Mouse (Mus musculus) embryonic facial prominence, embryonic 15.5 days (tissue): ENCODE measurements around the gene Selenbp1. TPM values are rescaled to one million over a fixed set of nuclear protein-coding genes. Genes with fewer than 3 reads are reported as not detected.
"Not testable (repeated sequence)": the region's sequence is repeated elsewhere in the genome, so short reads cannot be mapped to it uniquely, and the experiment has no call there.

Source experiments
- ATAC-seq: fragments of 200-750 bp; cut with Nextera tagmentation; 2 replicates; pipeline ENCODE4 v1.8.0; 2017; ENCODE audit warnings: low read depth, moderate TSS enrichment; ENCODE audit not compliant: insufficient number of reproducible peaks, low FRiP score, low TSS enrichment
- H3K27ac ChIP-seq: fragments of 300-500 bp; sonication (generic); replicated peaks from 2 replicates; pipeline ENCODE4 v1.5.1; 2015; ENCODE audit warnings: mild to moderate bottlenecking, inconsistent platforms
- H3K27me3 ChIP-seq: fragments of 300-500 bp; sonication (generic); 2 replicates; pipeline ENCODE4 v1.6.1; 2015; ENCODE audit warnings: inconsistent platforms
- H3K36me3 ChIP-seq: fragments of 300-500 bp; sonication (generic); 2 replicates; pipeline ENCODE4 v1.6.1; 2015; ENCODE audit warnings: mild to moderate bottlenecking, inconsistent platforms
- H3K4me1 ChIP-seq: fragments of 300-500 bp; sonication (generic); 2 replicates; pipeline ENCODE4 v1.6.1; 2015; ENCODE audit warnings: inconsistent platforms
- H3K4me2 ChIP-seq: fragments of 300-500 bp; sonication (generic); replicated peaks from 2 replicates; pipeline ENCODE4 v1.6.1; 2015; ENCODE audit warnings: mild to moderate bottlenecking, inconsistent platforms
- H3K4me3 ChIP-seq: fragments of 300-500 bp; sonication (generic); replicated peaks from 2 replicates; pipeline ENCODE4 v1.5.1; 2015; ENCODE audit warnings: mild to moderate bottlenecking, inconsistent platforms
- H3K9ac ChIP-seq: fragments of 300-500 bp; sonication (generic); 2 replicates; pipeline ENCODE4 v1.6.1; 2015; ENCODE audit warnings: inconsistent platforms
- H3K9me3 ChIP-seq: fragments of 300-500 bp; sonication (generic); replicated peaks from 2 replicates; pipeline ENCODE4 v1.6.1; 2016; ENCODE audit warnings: inconsistent platforms
- WGBS: fragments of 180-500 bp; shearing (Covaris S2); methylation state at CpG from one replicate; pipeline ENCODE4 v1.1.7; 2015; 5-methylcytosine and 5-hydroxymethylcytosine counted together
- polyA plus RNA-seq: library from polyadenylated mRNA; unstranded; fragments of >200 nt; fragmentation: Nextera tagmentation; extraction: Ambion mirVana; gene quantifications from 2 replicates; pipeline ENCODE4 v1.2.1, GENCODE M21; 2015

Gene Selenbp1
- polyA plus RNA-seq, 1 experiment from 2014 or later: 61.5 TPM

DNA sequence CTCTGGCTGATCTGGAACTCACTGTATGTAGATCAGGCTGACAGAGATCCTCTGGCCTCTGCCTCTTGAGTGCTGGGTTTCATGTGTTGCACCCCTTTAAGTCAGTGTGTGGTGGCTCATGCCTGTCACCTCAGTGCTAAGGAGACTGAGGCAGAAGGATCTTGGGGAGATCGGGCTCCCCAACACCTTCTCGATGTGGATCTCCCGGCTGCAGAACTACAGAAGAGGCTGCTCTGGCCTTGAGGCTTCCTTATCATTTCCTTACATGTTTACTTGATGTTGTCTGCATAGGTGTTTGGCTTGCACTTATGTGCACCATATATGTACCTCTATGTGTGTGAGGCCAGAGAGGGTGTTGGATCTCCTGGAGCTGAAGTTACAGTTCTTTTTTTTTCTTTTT lies 1.7 kb downstream of the Selenbp1 start:
- peaks cover 11% of the 10 kb centered on the region for H3K4me1 ChIP-seq
- not testable (repeated sequence) for H3K27me3 ChIP-seq, ATAC-seq, H3K36me3 ChIP-seq, H3K27ac ChIP-seq, H3K9ac ChIP-seq, H3K9me3 ChIP-seq, H3K4me2 ChIP-seq, H3K4me3 ChIP-seq
- 93% methylated on average over 3 of the region's 3 CpGs for WGBS

- H3K9me3 ChIP-seq, H3K36me3 ChIP-seq, H3K9ac ChIP-seq, ATAC-seq, H3K4me2 ChIP-seq, H3K27ac ChIP-seq, H3K4me3 ChIP-seq, H3K27me3 ChIP-seq: not testable (repeated sequence)
- peaks cover 11% of the 10 kb centered on the region for H3K4me1 ChIP-seq
- WGBS: 82% methylated on average over 3 of the region's 3 CpGs
Measured at GRCm38 (mm10) chr3:94935332-94935731, 2.5 kb downstream of the Selenbp1 start.

- not testable (repeated sequence) for H3K9ac ChIP-seq, H3K36me3 ChIP-seq, ATAC-seq, H3K4me3 ChIP-seq, H3K27me3 ChIP-seq, H3K9me3 ChIP-seq, H3K4me2 ChIP-seq, H3K27ac ChIP-seq
- 82% methylated on average over 5 of the region's 5 CpGs for WGBS
- H3K4me1 ChIP-seq: peaks cover 11% of the 10 kb centered on the region
Measured at GRCm38 (mm10) chr3:94936147-94936546, 3.3 kb downstream of the Selenbp1 start.

- peaks cover 10% of the 10 kb centered on the region for H3K4me1 ChIP-seq
- not testable (repeated sequence) for H3K36me3 ChIP-seq, H3K9me3 ChIP-seq, H3K27me3 ChIP-seq, H3K4me2 ChIP-seq, H3K9ac ChIP-seq, H3K4me3 ChIP-seq, H3K27ac ChIP-seq, ATAC-seq
- 89% methylated on average over 7 of the region's 7 CpGs for WGBS
Measured at GRCm38 (mm10) chr3:94937194-94937593, 4.3 kb downstream of the Selenbp1 start.

- not testable (repeated sequence) for H3K27ac ChIP-seq, H3K36me3 ChIP-seq, ATAC-seq, H3K9ac ChIP-seq, H3K9me3 ChIP-seq, H3K4me1 ChIP-seq, H3K4me3 ChIP-seq, H3K27me3 ChIP-seq, H3K4me2 ChIP-seq
- 56% methylated on average over 9 of the region's 9 CpGs for WGBS
Measured at GRCm38 (mm10) chr3:94940033-94940432, 7.2 kb downstream of the Selenbp1 start.

DNA sequence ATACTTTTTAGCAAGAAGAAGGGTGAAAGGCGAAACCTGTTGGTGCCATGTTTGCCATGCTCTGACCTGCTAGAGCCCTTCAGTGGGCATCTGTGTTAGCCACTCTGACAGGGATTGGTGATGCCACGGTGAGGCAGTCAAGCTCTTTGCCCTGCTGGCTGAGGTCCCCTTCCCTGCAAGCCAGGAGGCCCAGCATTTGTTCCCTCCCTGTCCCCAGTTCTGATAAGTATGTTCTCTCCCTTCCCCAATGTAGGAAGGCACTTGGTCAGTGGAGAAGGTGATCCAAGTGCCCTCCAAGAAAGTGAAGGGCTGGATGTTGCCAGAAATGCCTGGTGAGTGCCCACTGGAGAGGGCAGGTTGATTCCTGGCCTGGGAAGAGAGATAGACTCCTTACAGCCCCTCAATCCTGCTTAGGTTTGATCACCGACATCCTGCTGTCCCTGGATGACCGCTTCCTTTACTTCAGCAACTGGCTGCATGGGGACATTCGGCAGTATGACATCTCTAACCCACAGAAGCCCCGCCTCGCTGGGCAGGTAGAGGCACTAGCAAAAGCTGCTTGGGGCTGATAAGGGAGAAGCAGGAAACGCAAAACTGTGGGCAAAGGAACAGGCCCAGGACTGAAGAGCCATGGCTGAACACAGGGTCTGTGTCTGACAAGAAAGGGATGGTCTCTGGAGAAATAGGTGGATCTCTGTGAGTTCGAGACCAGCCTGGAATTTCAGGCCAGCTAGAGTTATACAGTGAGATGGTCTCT lies 9.5 kb downstream of the Selenbp1 start:
- not testable (repeated sequence) for H3K27me3 ChIP-seq, H3K27ac ChIP-seq, H3K36me3 ChIP-seq, H3K4me3 ChIP-seq, H3K4me1 ChIP-seq, H3K9me3 ChIP-seq, H3K4me2 ChIP-seq, ATAC-seq, H3K9ac ChIP-seq
- WGBS: 73% methylated on average over 9 of the region's 9 CpGs

- H3K36me3 ChIP-seq, H3K4me2 ChIP-seq, H3K27ac ChIP-seq, H3K4me1 ChIP-seq, ATAC-seq, H3K27me3 ChIP-seq, H3K4me3 ChIP-seq, H3K9me3 ChIP-seq, H3K9ac ChIP-seq: not testable (repeated sequence)
- 25% methylated on average over 4 of the region's 4 CpGs for WGBS
Measured at GRCm38 (mm10) chr3:94943706-94944105, 10.8 kb downstream of the Selenbp1 start.

DNA sequence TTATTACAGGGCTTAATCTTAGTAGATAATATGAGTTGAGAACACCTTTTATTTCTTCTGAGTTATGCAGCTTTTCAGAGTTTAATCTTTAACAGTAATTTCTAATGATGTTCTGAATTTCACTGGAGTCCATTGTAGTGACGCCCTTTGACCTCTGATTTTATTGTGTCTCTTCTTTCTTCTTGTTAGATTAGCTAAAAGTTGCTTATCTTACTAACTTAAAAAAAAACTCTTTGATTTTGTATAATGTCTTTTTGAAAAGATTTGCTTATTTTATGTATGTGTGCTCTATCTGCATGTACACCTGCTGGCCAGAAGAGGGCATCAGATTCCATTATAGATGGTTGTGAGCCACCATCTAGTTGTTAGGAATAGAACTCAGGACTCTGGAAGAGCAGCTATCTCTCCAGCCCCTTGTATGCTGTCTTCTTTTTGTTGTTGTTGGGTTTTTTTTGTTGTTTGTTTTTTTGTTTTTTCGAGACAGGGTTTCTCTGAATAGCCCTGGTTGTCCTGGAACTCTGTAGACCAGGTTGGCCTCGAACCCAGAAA lies 15.3 kb downstream of the Selenbp1 start:
- no peak overlapping the region for H3K4me2 ChIP-seq
- 0 out of 2 replicates have a peak, but pooled peaks cover 5% of the 10 kb centered on the region for H3K4me1 ChIP-seq
- no peaks in the 10 kb centered on the region for H3K36me3 ChIP-seq
- no peak overlapping the region for H3K27ac ChIP-seq
- no peak overlapping the region for H3K4me3 ChIP-seq
- no peaks in the 10 kb centered on the region for H3K27me3 ChIP-seq
- 77% methylated on average over 3 of the region's 3 CpGs for WGBS
- no peak for ATAC-seq
- H3K9me3 ChIP-seq: no peaks in the 10 kb centered on the region
- no peak overlapping the region for H3K9ac ChIP-seq

- ATAC-seq: no peak
- Histone ChIP-seq H3K36me3 (no peaks in the 10 kb centered on the region), H3K9ac (no peak overlapping the region), H3K4me2 (no peak overlapping the region), H3K27ac (no peak overlapping the region), H3K4me1 (0 out of 2 replicates have a peak, but pooled peaks cover 5% of the 10 kb centered on the region), H3K4me3 (no peak overlapping the region), H3K27me3 (no peaks in the 10 kb centered on the region), H3K9me3 (no peaks in the 10 kb centered on the region)
- WGBS: 72% methylated on average over 3 of the region's 3 CpGs
Measured at GRCm38 (mm10) chr3:94949645-94950044, 16.8 kb downstream of the Selenbp1 start.

DNA sequence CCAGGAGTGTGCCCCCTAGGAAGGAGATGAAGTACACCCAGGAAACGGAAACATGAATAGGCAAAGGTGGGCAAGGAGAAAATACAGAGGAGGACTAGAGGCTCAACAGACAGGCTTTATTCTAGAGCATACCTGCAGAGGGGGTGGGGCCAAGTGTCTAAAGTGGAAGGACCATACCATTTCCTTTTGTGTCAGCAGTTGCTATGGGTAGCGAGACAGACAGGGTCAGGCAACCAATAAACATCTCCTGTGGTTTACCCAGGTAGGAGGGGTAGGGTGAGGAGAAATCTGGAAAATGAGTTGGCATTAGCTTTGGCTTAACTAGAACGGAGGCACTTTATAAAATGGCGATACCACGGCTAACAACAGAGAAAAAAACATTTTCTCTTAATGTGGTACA lies 19.9 kb downstream of the Selenbp1 start:
- no peak overlapping the region for H3K9ac ChIP-seq
- H3K4me2 ChIP-seq: peak overlapping the region; percentile 60

DNA sequence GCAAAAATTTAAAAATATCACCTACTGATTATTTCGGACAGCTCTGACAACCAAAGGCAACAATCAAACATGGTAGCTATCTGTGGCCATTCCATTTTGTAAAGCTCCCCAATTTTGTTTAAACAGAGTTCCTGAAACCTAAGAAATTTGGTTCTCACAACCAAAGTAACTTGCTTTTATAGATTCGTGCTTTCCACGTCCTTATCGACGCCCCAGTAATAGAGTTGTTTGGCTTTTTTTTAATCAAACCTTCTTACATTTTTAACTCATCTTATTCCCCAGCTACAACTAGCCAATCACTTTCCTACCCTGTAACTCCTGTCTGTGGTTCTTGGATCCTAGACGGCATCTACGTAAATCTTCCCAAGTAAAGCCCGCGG lies 20.5 kb downstream of the Selenbp1 start:
- 7% methylated on average over 9 of the region's 9 CpGs for WGBS
- no peak; the same call in 1 of the 2 replicates for ATAC-seq
- peak overlapping the region; percentile 35; the same call in 1 of the 2 replicates for H3K9ac ChIP-seq

More for the DNA sequence above, 19.9 kb downstream of the Selenbp1 start:
- Histone ChIP-seq H3K4me3 (peak overlapping the region; percentile 72), H3K27me3 (no peaks in the 10 kb centered on the region), H3K27ac (peak overlapping the region; percentile 94), H3K9me3 (no peaks in the 10 kb centered on the region), H3K36me3 (peaks cover 27% of the 10 kb centered on the region), H3K4me1 (peaks cover 12% of the 10 kb centered on the region)
- 36% methylated on average over 5 of the region's 5 CpGs for WGBS
- ATAC-seq: no peak

More for the DNA sequence above, 20.5 kb downstream of the Selenbp1 start:
- Histone ChIP-seq H3K4me2 (peak overlapping the region; percentile 60), H3K36me3 (peaks cover 32% of the 10 kb centered on the region), H3K4me1 (peaks cover 12% of the 10 kb centered on the region), H3K27ac (peak overlapping the region; percentile 94), H3K9me3 (no peaks in the 10 kb centered on the region), H3K27me3 (no peaks in the 10 kb centered on the region), H3K4me3 (peak overlapping the region; percentile 72)
